Mouse (Mus musculus) ES-Bruce4 (cell line): ENCODE results near the gene Stx11.

Source experiments
- CTCF ChIP-seq: IDR thresholded peaks from one replicate; pipeline ENCODE4 v1.8.1; 2011; ENCODE audit warnings: low read depth, low read length
- EP300 ChIP-seq: IDR thresholded peaks from 2 replicates; pipeline ENCODE4 v1.6.1; 2011; ENCODE audit warnings: low read depth, low read length; ENCODE audit not compliant: insufficient read depth
- POLR2A ChIP-seq: IDR thresholded peaks from one replicate; pipeline ENCODE4 v1.8.1; 2011; ENCODE audit warnings: low read length; ENCODE audit not compliant: insufficient read depth

GRCm38 (mm10) chr10:12899901-12900300 is 64.2 kb downstream of the Stx11 start:
- TF ChIP-seq POLR2A: no peak
- no peak for TF ChIP-seq CTCF
- no peak for TF ChIP-seq EP300
